Mouse (Mus musculus): ENCODE results near the gene Tmem109.

Gene Tmem109

DNA sequence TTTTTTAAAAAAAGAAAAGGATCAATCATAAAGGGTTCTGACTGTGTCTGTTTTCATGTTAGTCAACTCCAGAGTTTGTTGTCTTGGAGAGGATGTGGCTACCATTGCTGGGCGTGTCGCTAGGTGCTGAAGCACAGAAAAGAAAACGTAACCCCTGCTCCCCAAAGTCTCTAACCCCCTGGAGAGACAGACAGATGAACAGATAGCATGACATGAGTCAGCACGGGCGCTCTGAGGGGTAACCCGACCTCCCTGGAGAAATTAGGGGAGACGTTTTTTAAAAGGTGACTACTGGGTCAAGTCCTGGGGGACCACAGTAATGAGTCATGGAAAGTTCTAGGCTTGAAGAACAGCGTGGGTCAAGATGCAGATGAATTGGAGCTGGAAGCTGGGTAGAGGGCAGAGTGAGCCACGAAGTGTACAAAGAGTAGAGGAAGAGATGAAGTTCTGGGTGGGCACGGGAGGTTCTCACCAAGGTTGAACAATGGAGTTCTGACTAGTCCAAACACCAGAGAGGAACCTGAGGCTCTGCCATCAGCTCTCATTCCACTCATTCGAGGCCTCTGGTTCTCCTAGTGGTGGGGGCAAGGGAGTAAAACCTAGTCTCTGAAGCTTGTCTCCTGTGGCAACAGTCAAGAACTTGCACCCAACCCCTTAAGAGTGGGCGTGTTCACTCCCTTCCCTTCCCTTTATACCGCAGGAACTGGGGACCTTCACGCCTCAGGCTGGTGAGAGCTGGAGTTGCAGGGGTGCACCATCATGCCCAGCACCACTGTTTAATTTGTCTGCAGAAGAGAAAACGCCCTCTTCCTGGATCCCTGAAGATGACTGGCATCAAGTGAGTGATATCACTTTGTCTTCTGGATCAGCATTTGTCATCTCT is 42.5 kb downstream of the Tmem109 start, which contains the start of gene Slc15a3:
Slc15a3 (plus strand) TSS at position 718 of the 883 bp plus-strand sequence.
- no peak for DNase-seq

DNA sequence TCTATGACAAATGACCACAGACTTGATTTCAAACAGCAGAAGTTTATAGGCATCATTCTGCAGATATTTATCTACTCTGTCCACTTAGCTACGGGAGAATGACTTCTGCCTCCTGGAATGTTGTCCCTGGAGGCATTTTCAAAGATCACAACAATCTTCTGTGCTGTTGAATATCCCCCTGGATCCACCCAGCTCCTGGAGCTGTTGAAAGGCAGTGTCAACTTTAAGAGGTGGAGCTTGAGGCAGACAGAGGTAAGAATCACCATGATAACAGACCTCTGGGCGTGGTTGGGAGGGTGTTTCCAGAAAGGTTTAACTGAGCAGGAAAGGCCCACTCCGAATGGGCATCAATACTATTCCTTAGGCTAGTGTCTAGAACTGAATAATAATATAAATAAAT is 46.1 kb downstream of the Tmem109 start:
- no peak for DNase-seq

DNA sequence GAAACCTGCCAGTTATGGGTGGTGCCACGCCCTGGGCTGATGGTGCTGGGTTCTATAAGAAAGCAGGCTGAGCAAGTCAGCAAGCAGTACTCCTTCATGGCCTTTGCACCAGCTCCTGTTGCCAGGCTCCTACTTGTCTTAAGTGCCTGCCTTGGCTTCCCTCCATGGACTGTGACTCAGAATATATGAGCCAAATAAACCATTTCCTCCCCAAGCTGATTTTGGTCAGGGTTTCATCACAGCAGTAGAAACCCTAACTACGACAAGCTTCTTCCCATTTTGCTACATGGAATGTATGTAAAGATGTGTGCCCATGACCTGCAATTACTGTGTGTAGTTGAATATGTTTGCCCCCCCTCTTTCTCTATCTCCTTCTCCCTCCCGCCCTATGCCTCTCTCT is 48.2 kb downstream of the Tmem109 start:
- DNase-seq = no peak

DNA sequence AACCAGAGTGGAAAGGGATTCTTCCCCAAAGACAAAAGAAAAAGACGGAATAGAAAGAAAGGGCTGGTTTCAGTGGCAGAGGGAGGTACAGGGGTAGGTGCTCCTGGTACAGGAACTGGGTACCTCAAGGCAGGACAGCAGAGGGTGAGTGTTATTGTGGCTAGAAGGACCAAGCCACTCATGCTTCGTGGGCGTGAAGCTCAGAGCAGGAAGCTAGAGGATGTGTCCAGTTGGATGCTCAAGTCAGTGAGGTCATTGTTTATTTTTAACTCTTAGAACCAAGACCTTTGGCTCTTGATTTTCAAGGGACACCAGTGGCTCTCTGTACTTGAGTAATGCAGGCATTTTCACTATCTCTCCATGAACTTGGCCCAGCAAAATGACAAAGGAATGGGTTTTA is 49.8 kb downstream of the Tmem109 start:
- no peak for DNase-seq

DNA sequence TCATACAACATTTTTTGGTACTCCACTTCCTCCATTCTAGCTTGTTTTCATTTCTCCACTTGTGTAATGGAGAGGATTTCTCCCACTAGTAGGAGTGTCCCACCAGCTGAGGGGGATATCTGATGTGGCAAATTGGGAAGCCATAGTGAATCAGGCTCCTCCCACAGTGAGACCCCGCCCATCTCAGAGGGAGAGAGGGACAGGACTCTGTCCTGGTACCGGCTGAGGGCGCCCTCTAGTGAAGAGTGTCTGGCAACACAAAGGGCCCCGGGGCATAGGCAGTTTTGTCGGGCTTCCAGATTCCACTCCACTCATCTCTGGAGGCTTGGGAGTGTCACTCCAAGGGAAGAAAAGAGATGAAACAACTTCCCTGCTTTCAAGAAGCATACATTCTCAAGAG is 50.4 kb downstream of the Tmem109 start:
- peak; percentile 50 to 81 for DNase-seq

DNA sequence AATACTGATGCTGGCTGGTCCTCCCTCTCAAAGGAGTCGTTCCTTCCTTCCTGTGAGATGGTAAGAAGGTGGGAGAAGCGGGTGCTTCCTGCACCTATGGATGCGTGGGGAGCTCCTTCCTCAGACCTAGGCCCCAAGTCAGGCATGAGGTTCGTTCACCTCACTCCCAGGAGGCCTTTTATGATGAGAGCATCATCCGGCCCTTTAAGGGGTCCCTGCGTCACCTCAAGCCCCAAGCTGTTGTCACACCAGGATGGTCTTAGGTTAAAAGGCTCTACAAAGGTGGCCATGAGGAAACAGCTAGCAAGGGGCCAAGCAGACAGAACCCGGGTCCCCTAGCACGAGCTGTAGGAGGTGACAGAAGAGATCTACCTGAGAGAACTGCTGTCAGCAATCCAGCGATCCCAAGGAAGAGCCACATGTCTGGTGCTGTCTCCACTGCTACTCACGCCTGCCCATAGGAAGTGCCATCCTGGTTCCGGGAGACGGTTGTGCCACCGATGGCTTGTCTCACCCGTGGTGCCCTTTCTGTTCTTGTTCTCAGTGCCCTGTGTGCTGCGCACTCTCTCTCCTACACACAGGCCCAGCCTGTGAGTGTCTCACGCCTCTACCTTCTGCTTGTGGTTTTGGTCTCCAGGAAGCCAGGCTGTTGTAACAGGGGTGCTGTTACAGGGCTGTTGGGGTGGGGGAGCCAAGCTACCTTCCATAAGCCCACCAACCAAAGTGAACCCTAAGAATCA is 52.2 kb downstream of the Tmem109 start, which contains the start of gene Cd6:
Cd6 (minus strand) TSS at position 623 of the 740 bp plus-strand sequence.
- no peak for DNase-seq

DNA sequence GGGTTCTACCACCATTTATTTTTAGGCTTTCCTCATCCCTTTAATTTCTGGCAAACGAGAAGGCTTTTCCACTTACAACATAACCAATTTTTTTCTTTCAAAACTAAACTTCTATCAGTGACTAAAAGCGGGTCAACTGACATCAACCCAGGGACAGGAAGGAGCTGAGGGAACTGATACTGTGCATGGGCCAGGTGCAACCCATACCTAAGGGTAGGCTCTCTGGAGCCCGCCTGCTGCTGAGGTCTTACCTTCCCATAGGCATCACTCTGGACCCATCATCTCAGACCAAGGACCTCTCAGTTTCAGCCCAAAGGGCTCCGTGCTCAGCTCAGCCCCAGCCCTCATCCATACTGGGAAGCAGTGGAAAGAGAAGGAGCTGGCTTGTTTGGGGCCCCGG is 53.5 kb downstream of the Tmem109 start:
- no peak for DNase-seq

DNA sequence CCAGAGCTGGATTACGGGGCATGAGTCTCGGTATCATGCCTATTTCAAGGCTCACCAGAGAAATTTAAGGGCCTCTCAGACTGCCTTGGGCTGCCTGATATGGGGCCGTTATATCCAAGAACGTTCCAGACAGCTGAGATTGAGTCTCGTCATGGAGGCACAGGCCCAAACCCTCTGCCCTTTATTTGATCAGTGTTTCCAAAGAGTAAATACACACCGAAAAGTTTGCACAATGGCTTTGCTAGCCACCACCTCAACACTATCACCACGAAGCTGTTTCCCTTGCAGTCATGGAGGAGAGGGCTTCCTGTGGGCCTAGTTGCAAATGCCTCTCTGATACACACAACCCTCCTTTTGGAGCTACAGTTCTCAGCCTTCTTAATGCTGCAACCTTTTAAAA is 57.7 kb downstream of the Tmem109 start:
- DNase-seq = no peak

DNA sequence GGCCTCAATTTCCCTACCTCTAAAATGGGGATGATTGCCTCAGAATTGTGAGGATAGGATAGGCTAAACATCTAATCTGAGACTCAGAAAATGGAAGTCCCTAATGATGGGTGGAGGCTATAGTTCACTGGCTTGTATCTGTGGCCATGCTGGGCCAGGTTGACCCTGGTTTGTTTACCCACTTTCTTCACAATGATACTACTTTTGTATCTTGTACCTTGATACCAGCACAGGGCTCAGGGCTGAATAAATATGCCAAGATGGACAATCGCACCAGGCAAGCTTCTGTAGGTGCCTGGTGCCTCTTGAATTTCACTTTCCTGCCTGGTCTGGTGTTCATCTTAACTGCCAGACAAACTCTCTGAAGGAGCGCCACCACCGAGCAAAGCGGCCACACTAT is 59.3 kb downstream of the Tmem109 start:
- no peak for DNase-seq

DNA sequence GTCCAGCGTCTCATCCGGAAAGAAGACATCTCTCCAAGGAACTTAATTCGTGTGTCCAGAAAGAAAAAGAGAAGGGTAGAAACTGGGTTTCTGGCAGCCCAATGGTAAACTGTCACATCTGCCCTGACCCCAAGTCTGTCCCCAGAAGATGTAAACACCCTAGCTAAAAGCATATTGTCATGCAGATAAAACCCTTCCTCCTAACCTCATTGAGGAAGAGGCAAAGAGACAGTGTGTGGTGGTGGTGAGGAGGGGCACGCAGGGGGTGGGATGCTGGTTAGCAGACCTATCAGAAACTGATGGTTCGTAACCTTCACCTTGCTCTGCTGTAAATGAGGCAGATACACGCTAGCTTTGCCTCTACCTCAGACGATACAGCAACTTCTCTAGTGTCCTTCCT is 60.5 kb downstream of the Tmem109 start:
- DNase-seq = no peak
